Mouse (Mus musculus): ENCODE results near the gene Ncf4.

DNA sequence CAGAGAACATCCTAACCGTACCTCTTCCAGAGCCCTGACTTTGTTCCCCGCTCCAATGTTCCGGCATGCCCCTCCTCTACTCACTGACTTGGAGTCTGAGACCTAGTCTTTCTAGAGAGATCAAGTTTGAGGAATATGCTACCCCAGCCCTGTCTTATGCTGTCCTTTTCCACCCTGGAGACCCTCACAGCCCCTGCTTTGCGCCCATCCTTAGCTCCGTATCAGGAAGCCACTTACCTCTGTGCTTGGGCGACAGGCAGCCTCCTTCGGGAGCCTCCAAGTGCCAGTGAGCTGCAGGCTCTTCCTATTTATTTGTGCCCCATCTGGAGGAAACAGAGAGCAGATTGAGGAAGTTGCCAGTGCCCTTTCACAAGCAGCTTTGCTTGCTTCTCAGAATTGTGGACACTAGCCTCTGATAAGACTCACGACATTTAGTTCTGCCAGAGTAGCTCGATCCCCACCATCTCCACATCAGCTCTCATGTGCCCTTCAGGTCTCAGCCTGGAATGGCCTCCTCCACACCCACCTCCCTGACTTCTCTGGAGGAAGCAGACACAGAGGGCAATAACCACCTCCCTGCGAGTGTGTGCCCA is 60.8 kb downstream of the Ncf4 start, which contains the start of gene Csf2rb2:
- TF ChIP-seq CTCF (IDR thresholded peaks at IDR 0.05; ENCODE audit: low read depth) (no peak), EP300 (IDR thresholded peaks at IDR 0.05; ENCODE audit: low read depth) (no peak)

Measured in liver, embryonic 14.5 days (tissue).